Mouse (Mus musculus) MEL (cell line): ENCODE measurements around the gene Yipf1.

ENCODE experiments used
- CTCF ChIP-seq, 3 experiments: IDR thresholded peaks in 2 of 3; conservative IDR thresholded peaks in 1 of 3; 2 replicates each; pipeline ENCODE4 v1.5.1; 2011 to 2012; ENCODE audit warnings: low read length in 3 of 3, low read depth in 2 of 3, mild to moderate bottlenecking in 2 of 3, improper control_type of control experiment in 1 of 3, inconsistent platforms in 1 of 3, mixed read lengths in 1 of 3, moderate library complexity in 1 of 3; ENCODE audit not compliant: control insufficient read depth in 1 of 3, insufficient read depth in 1 of 3, poor library complexity in 1 of 3, severe bottlenecking in 1 of 3
- ELF1 ChIP-seq: IDR thresholded peaks from 2 replicates; pipeline ENCODE4 v1.6.1; 2014; ENCODE audit warnings: low read depth, mild to moderate bottlenecking, inconsistent platforms, low read length, improper control_type of control experiment, moderate library complexity
- EP300 ChIP-seq, 2 experiments: IDR thresholded peaks; 2 replicates each; pipeline ENCODE4 v1.6.1; 2011; ENCODE audit warnings: improper control_type of control experiment in 2 of 2, low read length in 2 of 2, low read depth in 1 of 2, mild to moderate bottlenecking in 1 of 2
- GATA1 ChIP-seq: IDR thresholded peaks from 2 replicates; pipeline ENCODE4 v1.6.1; 2011; ENCODE audit warnings: low read depth, low read length, improper control_type of control experiment
- JUND ChIP-seq: IDR thresholded peaks from 2 replicates; pipeline ENCODE4 v1.6.1; 2011; ENCODE audit warnings: low read depth, mild to moderate bottlenecking, improper control_type of control experiment, low read length
- KAT2A ChIP-seq: conservative IDR thresholded peaks from 2 replicates; pipeline ENCODE4 v1.6.1; 2012; ENCODE audit warnings: low read depth, low read length, improper control_type of control experiment, inconsistent platforms
- NELFE ChIP-seq: IDR thresholded peaks from 2 replicates; pipeline ENCODE4 v1.6.1; 2011; ENCODE audit warnings: low read depth, low read length, improper control_type of control experiment
- SIN3A ChIP-seq: IDR thresholded peaks from 2 replicates; pipeline ENCODE4 v1.6.1; 2012; ENCODE audit warnings: low read length, improper control_type of control experiment, inconsistent platforms
- USF1 ChIP-seq: IDR thresholded peaks from 2 replicates; pipeline ENCODE4 v1.6.1; 2014; ENCODE audit warnings: low read depth, mild to moderate bottlenecking, inconsistent platforms, low read length, improper control_type of control experiment, moderate library complexity
- ZKSCAN1 ChIP-seq: IDR thresholded peaks from 2 replicates; pipeline ENCODE4 v1.6.1; 2012; ENCODE audit warnings: low read depth, mild to moderate bottlenecking, inconsistent platforms, low read length, improper control_type of control experiment, moderate library complexity
- ZNF384 ChIP-seq: IDR thresholded peaks from 2 replicates; pipeline ENCODE4 v1.6.1; 2012; ENCODE audit warnings: low read depth, mild to moderate bottlenecking, inconsistent platforms, low read length, improper control_type of control experiment

GRCm38 (mm10) chr4:107321041-107321440, 6.9 kb downstream of the Yipf1 start:
- no peak for TF ChIP-seq GATA1
- no peak for TF ChIP-seq CTCF (IDR thresholded peaks at IDR 0.05 in 2 of 3, conservative IDR thresholded peaks at IDR 0.05 in 1 of 3; ENCODE audit: control insufficient read depth in 1 of 3, insufficient read depth in 1 of 3, low read depth in 2 of 3, low read length in 3 of 3, poor library complexity in 1 of 3, severe bottlenecking in 1 of 3)
- no peak for TF ChIP-seq SIN3A
- TF ChIP-seq USF1: no peak
- TF ChIP-seq ELF1: no peak
- TF ChIP-seq NELFE: no peak
- no peak for TF ChIP-seq JUND
- no peak for TF ChIP-seq EP300 (IDR thresholded peaks at IDR 0.05; ENCODE audit: low read depth in 1 of 2, low read length in 2 of 2)
- TF ChIP-seq ZNF384: no peak
- no peak for TF ChIP-seq ZKSCAN1
- TF ChIP-seq KAT2A: no peak
